Mouse (Mus musculus): ENCODE results near the gene 4930548H24Rik. TPM values are rescaled to one million over a fixed set of nuclear protein-coding genes. Genes with fewer than 3 reads are reported as not detected.

The 4930548H24Rik gene
- polyA plus RNA-seq, 1 experiment from 2014 or later = not detected

GRCm38 (mm10) chr5:31528560-31528959, 43.0 kb downstream of the 4930548H24Rik start:
- H3K27ac ChIP-seq (ENCODE audit: low read length) = no peak overlapping the region
- H3K4me2 ChIP-seq (replicated peaks; ENCODE audit: low read depth, low read length) = no peak overlapping the region
- peaks cover 40% of the 10 kb centered on the region for H3K36me3 ChIP-seq (ENCODE audit: insufficient read depth, low read length)
- H3K4me1 ChIP-seq (ENCODE audit: insufficient read depth, low read length) = peaks cover 29% of the 10 kb centered on the region
- 52% methylated on average over 2 of the region's 2 CpGs for WGBS
- no peaks in the 10 kb centered on the region for H3K27me3 ChIP-seq (ENCODE audit: insufficient read depth, low read length)
- H3K9ac ChIP-seq (replicated peaks; ENCODE audit: low read length) = no peak overlapping the region
- no peaks in the 10 kb centered on the region for H3K9me3 ChIP-seq (ENCODE audit: low read length)
- no peak for ATAC-seq (ENCODE audit: low FRiP score, low TSS enrichment)
- H3K4me3 ChIP-seq (ENCODE audit: low read length) = no peak overlapping the region

DNA sequence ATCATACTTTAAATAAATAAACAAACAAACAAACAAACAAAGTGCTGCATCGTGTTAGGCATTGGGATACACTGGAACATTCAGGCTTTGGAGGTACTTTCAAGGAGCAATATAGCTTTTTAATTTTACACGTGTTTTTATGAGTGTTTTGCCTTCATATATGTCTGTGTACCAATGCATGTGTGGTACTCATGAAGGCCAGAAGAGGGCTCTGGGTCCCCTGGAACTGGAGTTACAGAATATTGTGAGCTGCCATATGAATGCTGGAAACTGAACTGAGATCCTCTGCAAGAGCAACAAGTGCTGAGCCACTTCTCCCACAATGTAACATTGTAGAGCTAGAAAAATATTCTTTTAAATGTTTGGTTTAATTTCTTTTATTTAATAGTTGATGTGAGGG, 49.7 kb downstream of the 4930548H24Rik start:
- Histone ChIP-seq H3K27ac (ENCODE audit: low read length) (no peak overlapping the region), H3K4me3 (ENCODE audit: low read length) (no peak overlapping the region), H3K4me2 (replicated peaks; ENCODE audit: low read depth, low read length) (no peak overlapping the region), H3K4me1 (ENCODE audit: insufficient read depth, low read length) (no peaks in the 10 kb centered on the region), H3K9ac (replicated peaks; ENCODE audit: low read length) (no peak overlapping the region), H3K27me3 (ENCODE audit: insufficient read depth, low read length) (no peaks in the 10 kb centered on the region), H3K9me3 (ENCODE audit: low read length) (no peaks in the 10 kb centered on the region), H3K36me3 (ENCODE audit: insufficient read depth, low read length) (peaks cover 63% of the 10 kb centered on the region)
- 92% methylated on average over 2 of the region's 2 CpGs for WGBS
- no peak for ATAC-seq (ENCODE audit: low FRiP score, low TSS enrichment)

Other genes starting within 250 kb of the 4930548H24Rik start
- gene Nrbp1, start 244.9 kb upstream of the 4930548H24Rik start, polyA plus RNA-seq (2015; fragmentation: Nextera tagmentation; extraction: Ambion mirVana) = 179 and 182 TPM in 2 replicates
- gene Gm9970, start 244.5 kb upstream of the 4930548H24Rik start, polyA plus RNA-seq (2015; fragmentation: Nextera tagmentation; extraction: Ambion mirVana) = 0.52 TPM in 1 of 2 replicates, not detected in the other
- 22.9 and 26.8 TPM in 2 replicates for gene Krtcap3, start 234.0 kb upstream of the 4930548H24Rik start, polyA plus RNA-seq (2015; fragmentation: Nextera tagmentation; extraction: Ambion mirVana)
- gene Ift172, start 194.6 kb upstream of the 4930548H24Rik start, polyA plus RNA-seq (2015; fragmentation: Nextera tagmentation; extraction: Ambion mirVana) = 39.7 and 40.6 TPM in 2 replicates
- 42.5 and 46.1 TPM in 2 replicates for gene Fndc4, start 189.7 kb upstream of the 4930548H24Rik start, polyA plus RNA-seq (2015; fragmentation: Nextera tagmentation; extraction: Ambion mirVana)
- 0.24 and 0.45 TPM in 2 replicates for gene Gckr, start 188.3 kb upstream of the 4930548H24Rik start, polyA plus RNA-seq (2015; fragmentation: Nextera tagmentation; extraction: Ambion mirVana)
- gene Zfp512, start 33.3 kb upstream of the 4930548H24Rik start, polyA plus RNA-seq (2015; fragmentation: Nextera tagmentation; extraction: Ambion mirVana) = 55.2 and 62.2 TPM in 2 replicates
- 67.2 and 68.0 TPM in 2 replicates for gene Gpn1, start 9.0 kb downstream of the 4930548H24Rik start, polyA plus RNA-seq (2015; fragmentation: Nextera tagmentation; extraction: Ambion mirVana)
- gene Slc4a1ap, start 41.3 kb downstream of the 4930548H24Rik start, polyA plus RNA-seq (2015; fragmentation: Nextera tagmentation; extraction: Ambion mirVana) = 31.7 and 36.7 TPM in 2 replicates
- gene Supt7l, start 42.1 kb downstream of the 4930548H24Rik start, polyA plus RNA-seq (2015; fragmentation: Nextera tagmentation; extraction: Ambion mirVana) = 26.1 and 32.7 TPM in 2 replicates
- 237 and 260 TPM in 2 replicates for gene Mrpl33, start 111.2 kb downstream of the 4930548H24Rik start, polyA plus RNA-seq (2015; fragmentation: Nextera tagmentation; extraction: Ambion mirVana)
- gene Rbks, start 211.9 kb downstream of the 4930548H24Rik start, polyA plus RNA-seq (2015; fragmentation: Nextera tagmentation; extraction: Ambion mirVana) = 4.6 and 5.8 TPM in 2 replicates
- 69.4 and 77.3 TPM in 2 replicates for gene Babam2, start 211.9 kb downstream of the 4930548H24Rik start, polyA plus RNA-seq (2015; fragmentation: Nextera tagmentation; extraction: Ambion mirVana)

All from kidney, embryonic 16.5 days (tissue).